Comparison of ENCODE assay signal across 7 mouse cellular contexts in the genomic region with DNA sequence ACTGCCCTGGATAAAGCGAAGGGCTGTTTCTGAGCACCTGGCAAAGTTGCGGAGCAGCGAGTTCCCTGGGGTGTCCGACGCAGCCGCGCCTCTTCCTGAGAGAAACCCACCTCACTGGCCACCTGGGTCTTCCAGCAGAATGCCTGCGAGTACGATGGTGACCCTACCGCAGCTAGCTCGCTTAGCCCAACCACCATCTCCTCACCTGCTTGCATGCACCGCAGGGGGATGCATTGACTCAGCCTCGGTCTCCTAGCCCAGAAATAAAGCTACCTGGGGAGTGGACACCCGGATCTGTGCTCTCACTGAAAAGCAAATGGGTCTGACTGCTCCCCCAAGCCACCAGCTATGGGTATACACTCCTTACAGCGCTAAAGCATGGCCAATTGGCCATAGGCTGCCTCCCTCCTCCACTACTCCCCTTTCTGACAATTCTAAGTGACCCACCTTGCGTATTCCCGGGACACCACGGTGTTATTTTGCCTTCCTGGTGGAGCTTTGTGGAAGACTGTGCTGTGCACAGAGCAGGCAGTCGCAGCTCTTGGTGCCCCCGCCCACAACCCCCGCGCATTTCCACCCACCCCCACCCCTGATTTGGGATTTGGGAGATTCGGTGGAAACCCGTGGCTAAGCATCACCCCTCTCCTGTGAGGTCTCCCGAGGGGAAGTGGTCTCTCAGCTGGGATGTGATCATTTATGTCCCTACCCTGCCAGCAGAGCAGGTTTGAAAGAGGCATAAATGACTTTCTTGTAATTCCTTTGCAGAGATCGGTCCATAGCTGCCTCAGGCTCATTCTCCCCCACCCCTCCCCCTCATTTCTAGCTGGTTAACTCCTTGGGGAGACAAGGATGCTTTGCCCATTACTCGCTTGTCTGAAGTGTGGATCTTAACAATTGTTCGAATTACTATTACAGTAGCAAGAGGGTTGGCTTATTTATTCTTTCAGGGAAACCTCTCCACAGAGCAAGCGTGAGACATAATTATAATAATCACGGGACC. TPM values are rescaled to one million over a fixed set of nuclear protein-coding genes. Genes with fewer than 3 reads are reported as not detected.
DNase-seq lines count a peak whose midpoint lies in the region; ATAC-seq and TF ChIP-seq lines count a peak whose summit lies in the region.

A gene (minus strand): TSS at position 501 of the 1,000 bp plus-strand sequence.

- H3K4me3 ChIP-seq in kidney, adult 2 months (ENCODE audit: insufficient read depth, low read depth, low read length) = no peak within 1 kb of the TSS
- H3K4me3 ChIP-seq in embryonic facial prominence, embryonic 11.5 days (ENCODE audit: low read depth, low read length) = peak within 1 kb of the TSS; percentile 50
- H3K4me3 ChIP-seq in hindbrain, embryonic 14.5 days (replicated peaks; ENCODE audit: low read length) = peak within 1 kb of the TSS; percentile 59
- peak within 1 kb of the TSS; percentile 37 for H3K4me3 ChIP-seq in liver, embryonic 15.5 days (replicated peaks)
- H3K4me3 ChIP-seq in thymus, adult 2 months (ENCODE audit: control insufficient read depth, insufficient read depth, low read length) = no peak within 1 kb of the TSS

- H3K4me2 ChIP-seq in embryonic facial prominence, embryonic 11.5 days (ENCODE audit: low read depth, low read length) = peak within 1 kb of the TSS; percentile 92
- H3K4me2 ChIP-seq in hindbrain, embryonic 14.5 days (replicated peaks) = peak within 1 kb of the TSS; percentile 100
- H3K4me2 ChIP-seq in liver, embryonic 15.5 days = peak within 1 kb of the TSS; percentile 64

- no peaks in the 10 kb centered on the region for H3K4me1 ChIP-seq in kidney, adult 2 months (ENCODE audit: control insufficient read depth, insufficient read depth, low read length)
- H3K4me1 ChIP-seq in embryonic facial prominence, embryonic 11.5 days (ENCODE audit: control insufficient read depth, insufficient read depth, low read length) = peaks cover 2% of the 10 kb centered on the region; the same call in 1 of the 2 replicates
- H3K4me1 ChIP-seq in hindbrain, embryonic 14.5 days (replicated peaks; ENCODE audit: control insufficient read depth, insufficient read depth, low read length) = peaks cover 26% of the 10 kb centered on the region
- peaks cover 3% of the 10 kb centered on the region; the same call in 1 of the 2 replicates for H3K4me1 ChIP-seq in liver, embryonic 15.5 days (replicated peaks)
- H3K4me1 ChIP-seq in thymus, adult 2 months (replicated peaks; ENCODE audit: control insufficient read depth, insufficient read depth, low read length) = no peaks in the 10 kb centered on the region

- peaks cover 3% of the 10 kb centered on the region; the same call in 1 of the 2 replicates for H3K27me3 ChIP-seq in kidney, adult 2 months (replicated peaks; ENCODE audit: control insufficient read depth, insufficient read depth, low read length)
- H3K27me3 ChIP-seq in embryonic facial prominence, embryonic 11.5 days (ENCODE audit: control insufficient read depth, insufficient read depth, low read length) = peaks cover 21% of the 10 kb centered on the region
- peaks cover 13% of the 10 kb centered on the region for H3K27me3 ChIP-seq in hindbrain, embryonic 14.5 days (ENCODE audit: control insufficient read depth, insufficient read depth, low read length)
- peaks cover 46% of the 10 kb centered on the region for H3K27me3 ChIP-seq in liver, embryonic 15.5 days
- H3K27me3 ChIP-seq in thymus, adult 2 months (ENCODE audit: control insufficient read depth, insufficient read depth, low read length) = peaks cover 2% of the 10 kb centered on the region; the same call in 1 of the 2 replicates

- H3K9ac ChIP-seq in embryonic facial prominence, embryonic 11.5 days (replicated peaks; ENCODE audit: low read length) = peak within 1 kb of the TSS; percentile 19; the same call in 1 of the 2 replicates
- H3K9ac ChIP-seq in hindbrain, embryonic 14.5 days = peak within 1 kb of the TSS; percentile 75
- H3K9ac ChIP-seq in liver, embryonic 15.5 days = no peak within 1 kb of the TSS

- DNase-seq in kidney, postnatal 4 days = peak; percentile 5 to 9
- DNase-seq in kidney, adult 2 months = no peak
- no peak for DNase-seq in embryonic facial prominence, embryonic 11.5 days (ENCODE audit: low spot score)
- no peak for DNase-seq in hindbrain, embryonic 14.5 days (ENCODE audit: low spot score)
- DNase-seq in thymus, adult 2 months = no peak

- H3K9me3 ChIP-seq in embryonic facial prominence, embryonic 11.5 days (replicated peaks; ENCODE audit: control insufficient read depth, low read length) = no peaks in the 10 kb centered on the region
- no peaks in the 10 kb centered on the region for H3K9me3 ChIP-seq in hindbrain, embryonic 14.5 days (ENCODE audit: control insufficient read depth, low read length)
- no peaks in the 10 kb centered on the region for H3K9me3 ChIP-seq in liver, embryonic 15.5 days (replicated peaks)

- H3K36me3 ChIP-seq in kidney, adult 2 months (ENCODE audit: control insufficient read depth, insufficient read depth, low read length) = no peaks in the 10 kb centered on the region
- H3K36me3 ChIP-seq in embryonic facial prominence, embryonic 11.5 days (replicated peaks; ENCODE audit: control insufficient read depth, insufficient read depth, low read depth, low read length) = no peaks in the 10 kb centered on the region
- no peaks in the 10 kb centered on the region for H3K36me3 ChIP-seq in hindbrain, embryonic 14.5 days (replicated peaks; ENCODE audit: control insufficient read depth, insufficient read depth)
- no peaks in the 10 kb centered on the region for H3K36me3 ChIP-seq in liver, embryonic 15.5 days (replicated peaks)
- no peaks in the 10 kb centered on the region for H3K36me3 ChIP-seq in thymus, adult 2 months (ENCODE audit: control insufficient read depth, insufficient read depth, low read length)

- TF ChIP-seq CTCF in kidney, adult 2 months (conservative IDR thresholded peaks at IDR 0.05; ENCODE audit: insufficient read depth, insufficient read length, low read depth, low read length) = no peak
- no peak for TF ChIP-seq CTCF in thymus, adult 2 months (IDR thresholded peaks at IDR 0.05; ENCODE audit: borderline replicate concordance, control insufficient read depth, extremely low read depth, insufficient read depth, low read length, poor library complexity)

- 11% methylated on average over 30 of the region's 30 CpGs for WGBS in kidney, adult 2 months
- WGBS in embryonic facial prominence, embryonic 11.5 days = 3% methylated on average over 30 of the region's 30 CpGs
- WGBS in hindbrain, embryonic 14.5 days = 5% methylated on average over 30 of the region's 30 CpGs
- WGBS in liver, embryonic 15.5 days (ENCODE audit: insufficient replicate concordance) = 7% methylated on average over 30 of the region's 30 CpGs
- 16% methylated on average over 30 of the region's 30 CpGs for WGBS in thymus, adult 2 months

- no peak for ATAC-seq in embryonic facial prominence, embryonic 11.5 days (replicated peaks; ENCODE audit: insufficient number of reproducible peaks, low FRiP score, low TSS enrichment, low read depth)
- 0 out of 2 replicates have a peak, but pooled peaks have one; percentile 22 for ATAC-seq in hindbrain, embryonic 14.5 days (ENCODE audit: low FRiP score)
- ATAC-seq in liver, embryonic 15.5 days (ENCODE audit: insufficient read depth) = no peak
- no peak for ATAC-seq in inflammation-experienced regulatory T-cells, adult 6 months

- no peak within 1 kb of the TSS for H3K27ac ChIP-seq in kidney, adult 2 months (ENCODE audit: insufficient read depth, low read depth, low read length)
- no peak within 1 kb of the TSS for H3K27ac ChIP-seq in embryonic facial prominence, embryonic 11.5 days (replicated peaks; ENCODE audit: low read depth, low read length)
- H3K27ac ChIP-seq in hindbrain, embryonic 14.5 days = peak within 1 kb of the TSS; percentile 70
- H3K27ac ChIP-seq in liver, embryonic 15.5 days (replicated peaks) = no peak within 1 kb of the TSS
- no peak within 1 kb of the TSS for H3K27ac ChIP-seq in thymus, adult 2 months (ENCODE audit: control insufficient read depth, insufficient read depth, low read length)

- no peak for TF ChIP-seq POLR2A in kidney, adult 2 months (IDR thresholded peaks at IDR 0.05; ENCODE audit: low read depth, low read length)
- TF ChIP-seq POLR2A in thymus, adult 2 months (IDR thresholded peaks at IDR 0.05; ENCODE audit: control insufficient read depth, extremely low read depth, insufficient read depth, low read length, poor library complexity) = no peak

RNA-seq across cellular contexts. Expression of the gene that starts here (rescaled TPM):
- 0.28 and 0.37 TPM in 2 replicates for polyA plus RNA-seq in kidney, adult 2 months (2012; rRNA removed)
- polyA plus RNA-seq in embryonic facial prominence, embryonic 11.5 days (2014; fragmentation: Nextera tagmentation; extraction: Ambion mirVana) = 8.2 and 11.7 TPM in 2 replicates
- polyA plus RNA-seq in hindbrain, embryonic 14.5 days (2014; fragmentation: Nextera tagmentation; extraction: Ambion mirVana) = 70.4 and 88.9 TPM in 2 replicates
- polyA plus RNA-seq in liver, embryonic 15.5 days (2015; fragmentation: Nextera tagmentation; extraction: Ambion mirVana) = 0.31 and 0.63 TPM in 2 replicates
- polyA plus RNA-seq in thymus, adult 2 months (2012; rRNA removed) = 2.6 and 4.8 TPM in 2 replicates
- polyA plus RNA-seq in inflammation-experienced regulatory T-cells, adult 6 months (2017; shearing (Covaris generic)) = not detected

Comparison
In these comparisons a context has a peak if more than half of its experiments do, and no peak if none do; other contexts are left out.
1. DNase-seq: peak in kidney, postnatal 4 days (2 of 2); none in kidney, adult 2 months (single experiment), embryonic facial prominence, embryonic 11.5 days (single experiment), hindbrain, embryonic 14.5 days (single experiment) and thymus, adult 2 months (single experiment).
2. H3K4me3 ChIP-seq: peak in embryonic facial prominence, embryonic 11.5 days (single experiment), hindbrain, embryonic 14.5 days (single experiment) and liver, embryonic 15.5 days (single experiment); none in kidney, adult 2 months (single experiment) and thymus, adult 2 months (single experiment).
3. Peak in every context shown above with its lines, with median percentiles within 50 percentile points of each other: H3K4me2 ChIP-seq.